Mouse (Mus musculus): ENCODE data around the gene Hoxa6. TPM values are rescaled to one million over a fixed set of nuclear protein-coding genes. Genes with fewer than 3 reads are reported as not detected.

Hoxa6 gene
- total RNA-seq, 2 experiments from 2014 or later, result not detected

DNA sequence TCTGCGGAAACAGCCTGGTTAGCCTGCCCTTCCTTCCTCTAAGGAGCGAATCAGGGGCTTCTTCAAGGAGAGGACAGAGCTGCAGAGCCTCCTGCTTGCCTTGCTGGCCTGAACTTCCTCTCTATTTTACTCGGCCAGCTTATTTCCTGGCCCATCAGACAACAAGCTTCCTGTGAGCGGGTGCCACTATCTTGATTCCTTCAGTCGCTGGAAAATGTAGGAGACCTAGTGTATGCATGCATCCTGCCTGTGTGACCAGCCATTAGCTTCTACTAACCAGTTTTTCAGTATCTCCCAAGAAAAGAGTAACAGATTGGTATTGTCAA, 37.7 kb downstream of the Hoxa6 start:
- intact Hi-C loops (cut with DNase I), result no loop called here
- no peak for DNase-seq

DNA sequence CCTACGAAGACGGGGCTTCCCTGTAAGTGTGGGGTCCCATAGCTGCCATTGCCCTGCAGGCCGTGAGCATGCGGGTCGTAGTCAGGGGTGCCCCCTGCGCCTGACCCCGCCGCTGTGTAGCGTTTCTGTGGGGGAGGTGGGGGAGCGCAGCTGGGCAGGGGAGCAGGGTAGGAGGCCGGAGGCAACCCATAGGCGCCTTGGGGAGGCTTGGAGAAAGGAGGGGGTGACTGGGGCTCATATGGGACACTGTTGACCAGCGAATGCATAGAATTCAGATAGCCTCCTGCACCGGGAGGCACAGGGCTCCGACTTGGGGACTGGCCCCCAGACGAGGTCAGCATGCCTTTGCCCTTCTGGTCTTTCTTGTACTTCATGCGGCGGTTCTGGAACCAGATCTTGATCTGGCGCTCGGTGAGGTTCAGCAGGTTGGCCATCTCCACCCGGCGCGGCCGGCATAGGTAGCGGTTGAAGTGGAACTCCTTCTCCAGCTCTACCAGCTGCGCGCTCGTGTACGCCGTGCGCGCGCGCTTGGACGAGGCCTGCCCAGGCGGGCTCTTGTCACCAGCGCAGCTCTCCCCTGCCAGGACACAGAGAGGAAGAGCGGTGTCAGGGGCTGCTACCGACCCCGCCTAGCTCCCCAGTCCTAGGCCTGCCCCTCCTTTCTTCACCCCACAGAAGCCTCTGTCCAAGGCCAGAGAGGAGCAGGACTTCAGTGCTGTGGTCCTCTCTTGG, 38.2 kb downstream of the Hoxa6 start:
- intact Hi-C loops (cut with DNase I), result no loop called here
- DNase-seq, result no peak

DNA sequence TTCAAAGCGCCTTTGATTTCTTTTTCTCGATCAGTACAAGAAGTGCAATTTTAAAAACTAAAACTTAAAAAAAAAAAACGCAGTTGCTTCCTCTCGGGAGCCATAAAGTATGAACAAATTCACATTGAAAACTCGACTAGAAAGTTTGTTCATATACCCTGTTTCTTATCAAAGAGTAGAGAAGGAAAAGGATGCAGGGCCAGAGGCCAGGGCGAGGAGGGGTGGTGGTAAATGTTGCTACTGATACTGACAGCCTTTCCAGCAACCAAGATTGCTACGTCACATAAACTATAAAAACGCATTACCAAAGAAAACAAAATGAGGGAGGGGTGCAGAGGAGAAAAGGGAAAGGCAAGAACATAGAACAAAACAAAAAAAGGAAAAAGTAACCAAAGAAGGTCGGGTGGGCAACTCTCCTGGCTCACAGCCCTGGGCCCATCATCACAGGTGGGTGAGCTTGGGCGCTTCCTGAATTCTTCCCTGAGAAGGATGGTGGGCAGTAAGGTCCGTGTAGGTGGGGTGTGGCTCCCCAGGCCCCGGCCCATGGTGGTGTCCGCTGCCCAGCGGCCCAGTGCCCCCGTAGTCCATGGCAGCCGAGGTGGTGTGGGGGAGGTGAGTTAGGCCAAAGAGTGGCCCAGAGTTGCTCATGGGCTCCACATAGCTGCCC, 38.9 kb downstream of the Hoxa6 start:
- DNase-seq, result no peak
- intact Hi-C loops (cut with DNase I), result loop anchor here (5.0 kb wide), 1 partner anchor 997 kb away; no protein-coding TSS in a partner anchor

DNA sequence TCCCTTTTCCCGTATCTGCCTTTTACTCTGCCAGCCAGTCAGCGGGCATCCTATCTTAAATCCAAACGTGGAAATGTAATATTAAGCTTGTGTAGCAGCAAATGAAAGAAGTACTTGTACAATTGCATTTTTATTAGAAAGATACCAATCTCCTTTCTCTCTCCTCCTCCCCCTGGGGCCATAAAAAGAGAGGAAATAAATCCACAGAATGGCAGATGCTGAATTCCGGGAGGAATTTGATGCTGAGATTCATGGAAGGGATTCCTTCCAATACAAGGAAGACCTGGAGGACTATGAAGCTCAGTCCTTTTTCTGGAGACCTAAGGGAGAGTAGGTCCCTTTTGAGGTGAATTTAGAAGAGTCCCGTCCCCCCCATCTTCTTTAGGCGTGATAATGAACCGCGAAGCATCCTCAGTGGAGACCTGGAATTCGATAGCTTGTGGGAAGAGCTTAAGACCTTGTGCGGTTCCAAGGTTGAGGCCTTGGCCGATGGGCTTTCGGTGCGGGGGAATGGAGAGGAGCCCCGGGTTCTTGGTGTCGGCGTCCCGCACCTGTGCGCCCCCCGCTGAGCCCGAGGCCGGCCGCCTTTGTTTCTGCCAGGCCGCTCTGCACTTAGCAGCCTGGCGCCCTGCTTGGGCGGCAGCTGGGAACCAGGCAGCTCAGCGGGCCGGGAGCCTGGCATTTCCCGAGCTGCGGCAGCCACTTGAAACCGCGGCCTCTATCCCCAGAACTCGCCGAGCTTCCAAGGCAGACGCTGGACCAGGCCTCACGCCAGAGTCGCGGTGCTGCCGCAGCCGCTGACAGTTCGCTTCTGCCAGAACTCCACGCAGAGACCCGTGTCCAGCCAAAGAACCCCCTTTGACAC, 40.1 kb downstream of the Hoxa6 start:
- intact Hi-C loops (cut with DNase I), result loop anchor here (5.0 kb wide), 1 partner anchor 996 kb away; no protein-coding TSS in a partner anchor
- DNase-seq, result no peak

DNA sequence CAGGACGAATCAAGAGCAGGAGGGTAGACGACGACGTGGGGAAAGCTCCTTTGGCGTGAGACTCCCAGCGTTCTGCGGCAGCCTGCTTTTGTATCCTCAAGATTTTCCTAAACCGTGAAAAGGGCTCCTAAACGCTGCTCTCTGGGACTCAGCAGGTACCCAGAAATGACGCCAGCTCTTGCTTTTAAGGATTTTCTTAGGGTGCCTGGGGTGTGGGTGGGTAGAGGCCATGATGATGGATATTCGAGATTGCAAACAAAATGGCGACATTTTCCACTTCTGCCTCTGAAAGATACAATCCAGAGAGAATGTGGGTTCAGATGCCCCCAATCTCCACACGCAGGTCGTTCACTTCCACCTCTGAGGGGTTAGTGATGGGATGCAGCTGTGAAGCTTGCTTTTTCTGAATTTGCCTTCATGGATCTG, 40.8 kb downstream of the Hoxa6 start:
- no peak for DNase-seq
- intact Hi-C loops (cut with DNase I), result loop anchor here (5.0 kb wide), 1 partner anchor 995 kb away; no protein-coding TSS in a partner anchor

DNA sequence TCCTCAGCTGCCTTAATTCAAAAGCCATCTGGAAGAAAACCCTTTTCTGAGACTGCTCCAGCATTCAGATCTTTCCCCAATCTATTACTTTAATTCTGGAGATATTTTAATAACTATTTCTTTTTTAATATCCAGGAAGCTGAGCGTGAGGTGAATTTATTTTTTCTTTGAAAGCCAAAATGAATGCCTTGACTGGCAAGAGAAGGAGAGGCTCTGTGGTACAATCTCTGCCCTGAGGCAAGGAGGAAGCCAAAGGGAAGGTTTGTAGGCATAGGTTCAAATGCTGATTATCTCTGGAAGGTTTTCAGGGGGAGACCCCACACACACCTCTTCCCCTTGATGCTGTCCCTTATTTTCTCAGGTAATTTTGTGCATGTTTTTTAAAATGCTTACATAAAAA, 41.3 kb downstream of the Hoxa6 start:
- intact Hi-C loops (cut with DNase I), result loop anchor here (5.0 kb wide), 1 partner anchor 995 kb away; no protein-coding TSS in a partner anchor

DNA sequence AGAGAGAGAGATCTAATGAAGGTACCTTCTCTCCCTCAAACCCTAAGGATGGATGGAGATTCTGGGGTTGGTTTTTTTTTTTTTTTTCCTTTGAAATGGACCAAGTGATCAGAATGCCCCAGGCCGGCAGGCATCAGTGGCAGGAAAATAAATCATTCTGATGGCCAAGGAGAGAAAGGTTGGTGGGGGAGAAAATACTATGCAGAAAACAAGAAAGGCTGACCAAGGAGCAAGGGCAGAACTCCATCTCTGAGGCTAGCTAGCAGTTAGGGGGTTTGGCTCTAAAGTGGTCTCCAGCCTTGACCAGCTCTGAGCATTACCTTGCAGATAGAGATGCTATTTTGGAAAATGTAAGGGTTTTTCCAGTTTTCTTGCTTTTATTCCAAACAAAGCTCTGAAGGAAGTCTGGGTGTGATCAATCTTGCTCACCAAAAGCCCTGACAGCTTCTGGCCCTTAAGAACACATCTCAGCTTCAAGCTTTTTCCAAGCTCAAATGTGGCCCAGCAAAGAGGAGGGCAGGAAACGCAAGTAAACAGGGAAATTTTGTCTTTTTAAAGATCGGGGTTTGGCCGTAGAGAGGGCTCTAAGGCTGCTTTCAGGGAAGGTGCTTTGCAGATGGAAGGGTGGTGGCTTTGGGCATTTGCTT, 42.0 kb downstream of the Hoxa6 start:
- intact Hi-C loops (cut with DNase I), result loop anchor here (5.0 kb wide), 1 partner anchor 994 kb away; no protein-coding TSS in a partner anchor

More for the DNA sequence above, 41.3 kb downstream of the Hoxa6 start:
- DNase-seq, result no peak

DNA sequence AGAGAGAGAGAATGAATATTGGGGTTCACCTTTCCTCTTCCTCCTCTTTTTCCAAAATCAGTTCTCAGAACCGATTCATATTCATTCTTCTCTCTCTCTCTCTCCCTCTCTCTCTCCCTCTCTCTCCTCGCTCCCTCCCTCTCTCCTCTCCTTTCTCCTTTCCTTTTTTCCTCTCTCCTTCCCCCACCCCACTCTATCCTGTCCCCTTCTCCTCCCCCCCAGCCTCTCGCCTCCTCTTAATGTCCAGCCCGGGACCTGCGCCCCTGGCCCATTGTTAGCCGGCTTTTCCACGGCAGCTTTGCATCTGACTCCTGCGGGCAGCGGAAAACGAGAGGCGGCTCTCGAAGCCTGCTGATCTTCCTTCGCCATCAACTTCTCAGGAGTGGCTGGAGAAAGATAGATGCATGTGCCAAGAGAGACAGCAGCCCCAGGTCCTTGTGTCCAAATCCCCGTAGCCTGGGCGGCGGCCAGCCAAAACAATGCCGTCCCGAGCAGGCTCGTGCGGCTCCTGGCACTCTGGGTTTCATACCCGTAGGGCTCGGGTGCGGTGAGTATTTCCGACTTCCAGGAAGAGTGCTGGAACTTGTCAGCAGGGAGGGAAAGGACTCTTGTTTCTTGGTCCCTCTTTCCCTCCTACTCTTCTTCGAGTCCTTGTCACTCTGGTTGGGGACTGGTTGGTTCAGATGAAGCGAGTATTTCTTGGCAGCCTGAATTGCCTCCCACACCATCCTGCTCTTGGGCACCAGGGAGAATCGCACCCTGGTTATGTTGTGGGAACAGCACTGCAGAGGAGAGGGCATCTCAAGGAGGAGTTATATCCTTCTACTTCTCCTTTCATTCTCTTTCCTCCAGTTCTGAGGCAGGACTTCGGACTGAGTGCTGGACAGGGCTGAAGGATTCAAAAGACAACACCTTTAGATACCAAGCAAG, 42.8 kb downstream of the Hoxa6 start:
- intact Hi-C loops (cut with DNase I), result loop anchor here (2.0 to 5.0 kb wide), 2 partner anchors 79 to 993 kb away; no protein-coding TSS in a partner anchor
- DNase-seq, result no peak

More for the DNA sequence above, 42.0 kb downstream of the Hoxa6 start:
- DNase-seq, result no peak

DNA sequence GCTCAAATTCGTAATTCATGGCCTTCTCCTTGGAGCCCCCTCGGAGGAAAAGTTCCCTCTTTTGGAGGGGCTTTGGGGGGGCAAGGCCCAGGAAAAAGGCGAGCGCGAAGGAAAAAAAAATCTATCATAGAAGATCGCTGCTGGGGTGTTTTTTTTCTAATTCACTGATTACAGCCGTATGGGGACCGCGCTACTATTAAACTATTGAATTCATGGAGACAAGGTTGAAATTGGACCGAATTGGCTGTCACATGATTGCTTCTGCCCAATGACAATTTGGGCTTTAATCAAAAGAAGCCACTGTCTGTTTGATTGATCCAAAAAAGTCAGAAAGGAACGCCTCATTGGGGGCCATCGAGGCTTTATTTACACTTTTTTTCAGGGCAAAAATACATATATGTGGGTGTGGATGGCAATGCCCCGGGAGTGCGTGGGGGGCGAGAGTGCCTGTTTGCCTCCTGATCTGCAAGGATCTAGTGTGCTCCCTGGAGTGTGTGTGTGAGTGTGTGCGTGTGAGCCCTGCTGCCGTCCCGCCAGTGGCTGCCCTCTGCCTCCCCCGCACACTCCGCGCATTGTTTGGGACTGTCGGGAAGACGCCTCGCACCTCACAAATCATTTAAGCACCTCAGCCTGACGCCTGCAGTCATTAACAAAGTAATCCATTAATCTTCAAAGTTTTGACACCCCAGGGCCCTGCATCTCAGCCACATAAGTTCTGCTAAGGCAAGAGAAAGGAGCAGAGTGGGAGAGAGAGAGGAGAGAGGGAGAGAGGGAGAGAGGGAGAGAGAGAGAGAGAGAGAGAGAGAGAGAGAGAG, 43.7 kb downstream of the Hoxa6 start, which contains the start of gene Hoxa2:
Gene Hoxa2, minus strand, starts transcription at position 206 of the 815 bp plus-strand sequence.
- intact Hi-C loops (cut with DNase I), result loop anchor here (2.0 to 5.0 kb wide), 2 partner anchors 78 to 993 kb away; no protein-coding TSS in a partner anchor
- DNase-seq, result no peak

DNA sequence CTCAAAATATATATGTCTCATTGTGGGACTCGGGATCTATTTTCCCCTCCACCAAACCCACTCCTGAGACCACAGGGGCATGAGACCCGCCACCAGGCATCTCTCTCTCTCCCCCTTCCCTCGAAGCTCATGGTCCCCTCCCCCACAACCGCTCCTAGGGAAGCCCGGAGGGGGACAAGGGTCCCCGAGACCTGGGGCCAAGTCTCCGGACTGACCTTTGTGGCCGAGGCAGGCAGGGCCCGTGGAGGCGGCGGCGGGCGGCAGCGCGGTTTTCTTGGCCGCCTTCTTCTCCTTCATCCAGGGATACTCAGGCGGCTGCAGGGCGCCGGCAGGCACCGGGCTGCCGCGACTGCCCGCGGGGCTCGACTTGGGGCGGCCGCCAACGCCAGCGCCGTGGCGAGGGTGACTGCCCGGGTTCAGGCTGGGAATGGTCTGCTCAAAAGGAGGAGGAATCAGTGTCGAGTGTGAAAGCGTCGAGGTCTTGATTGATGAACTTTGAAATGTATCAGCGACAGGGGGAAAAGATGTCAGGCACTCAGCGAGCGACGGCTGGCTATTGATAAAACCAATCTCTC, 44.4 kb downstream of the Hoxa6 start:
- DNase-seq, result no peak
- intact Hi-C loops (cut with DNase I), result loop anchor here (2.0 kb wide), 1 partner anchor 77 kb away; no protein-coding TSS in a partner anchor

DNA sequence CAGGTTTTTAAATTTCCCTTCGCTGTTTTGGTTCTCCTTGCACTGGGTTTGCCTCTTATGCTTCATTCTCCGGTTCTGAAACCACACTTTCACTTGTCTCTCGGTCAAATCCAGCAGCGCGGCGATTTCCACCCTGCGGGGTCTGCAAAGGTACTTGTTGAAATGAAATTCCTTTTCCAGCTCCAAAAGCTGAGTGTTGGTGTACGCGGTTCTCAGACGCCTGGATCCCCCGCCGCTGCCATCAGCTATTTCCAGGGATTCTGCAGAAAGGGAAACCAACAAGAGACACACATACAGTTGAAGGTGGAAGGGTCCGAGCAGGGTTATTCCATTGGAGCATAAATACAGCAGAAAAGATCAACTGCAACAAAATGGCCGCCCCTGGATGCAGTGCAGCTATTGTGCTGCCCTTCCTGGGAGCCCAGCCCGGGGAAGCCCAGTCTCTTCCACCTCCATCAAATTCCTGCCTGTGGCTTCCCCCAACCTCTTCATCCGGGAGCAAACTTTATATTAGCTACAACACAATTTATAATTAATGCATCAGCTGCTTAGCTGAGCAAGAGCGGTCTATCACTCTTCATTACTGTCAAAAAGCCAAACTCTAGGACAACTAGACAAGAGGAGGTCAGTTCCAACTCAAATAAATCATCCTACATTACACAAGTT, 45.0 kb downstream of the Hoxa6 start:
- no peak for DNase-seq
- intact Hi-C loops (cut with DNase I), result loop anchor here (2.0 kb wide), 1 partner anchor 77 kb away; no protein-coding TSS in a partner anchor

DNA sequence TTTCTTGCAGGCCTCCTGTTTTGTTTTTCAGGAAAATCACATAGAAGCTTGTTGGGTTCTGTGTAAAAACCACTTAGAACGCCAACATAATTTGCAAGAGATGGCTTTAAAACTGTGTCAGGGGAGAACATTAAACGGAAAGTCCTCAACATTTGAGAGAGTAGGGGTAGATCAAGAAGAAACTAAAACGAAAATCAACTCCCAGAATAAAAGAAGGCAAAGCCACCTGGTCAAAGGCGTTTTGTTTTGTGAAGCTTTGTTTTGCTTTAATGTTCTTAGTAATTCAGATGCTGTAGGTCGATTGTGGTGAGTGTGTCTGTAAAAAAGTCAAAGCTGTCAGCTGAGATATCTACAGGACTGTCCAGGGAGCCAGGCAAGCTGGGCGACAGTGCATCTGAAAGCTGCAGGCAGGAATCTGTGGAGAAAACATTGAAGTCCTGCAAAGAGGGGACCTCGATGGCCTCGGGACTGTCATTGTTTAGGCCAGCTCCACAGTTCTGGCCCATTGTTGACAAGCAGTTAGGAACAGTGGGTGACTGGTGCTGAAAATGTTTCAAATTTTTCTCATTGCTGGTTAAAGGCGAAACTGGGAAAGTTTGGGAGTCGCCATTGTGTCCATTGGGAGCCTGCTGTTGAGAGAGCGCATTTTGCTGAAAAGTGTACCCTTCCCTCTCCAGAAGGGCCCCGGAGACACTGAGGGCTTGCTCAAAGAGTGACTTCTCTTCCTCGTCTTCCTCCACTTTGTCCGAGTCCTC, 45.7 kb downstream of the Hoxa6 start:
- DNase-seq, result no peak
- intact Hi-C loops (cut with DNase I), result no loop called here

DNA sequence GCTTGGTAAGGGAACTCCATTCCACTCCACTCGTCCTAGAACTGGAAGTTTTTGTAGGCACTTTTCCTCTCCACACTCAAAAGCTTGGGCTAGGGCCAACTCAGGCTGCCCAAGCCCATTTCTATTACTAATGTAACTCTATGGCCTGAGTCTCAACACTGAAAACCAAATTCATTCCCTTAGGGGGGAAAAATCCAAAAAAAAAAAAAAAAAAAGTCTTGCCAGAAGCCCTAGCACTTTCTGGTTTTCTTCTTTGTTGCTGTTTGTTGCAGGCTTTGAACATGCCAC, 46.5 kb downstream of the Hoxa6 start:
- intact Hi-C loops (cut with DNase I), result no loop called here
- DNase-seq, result no peak

DNA sequence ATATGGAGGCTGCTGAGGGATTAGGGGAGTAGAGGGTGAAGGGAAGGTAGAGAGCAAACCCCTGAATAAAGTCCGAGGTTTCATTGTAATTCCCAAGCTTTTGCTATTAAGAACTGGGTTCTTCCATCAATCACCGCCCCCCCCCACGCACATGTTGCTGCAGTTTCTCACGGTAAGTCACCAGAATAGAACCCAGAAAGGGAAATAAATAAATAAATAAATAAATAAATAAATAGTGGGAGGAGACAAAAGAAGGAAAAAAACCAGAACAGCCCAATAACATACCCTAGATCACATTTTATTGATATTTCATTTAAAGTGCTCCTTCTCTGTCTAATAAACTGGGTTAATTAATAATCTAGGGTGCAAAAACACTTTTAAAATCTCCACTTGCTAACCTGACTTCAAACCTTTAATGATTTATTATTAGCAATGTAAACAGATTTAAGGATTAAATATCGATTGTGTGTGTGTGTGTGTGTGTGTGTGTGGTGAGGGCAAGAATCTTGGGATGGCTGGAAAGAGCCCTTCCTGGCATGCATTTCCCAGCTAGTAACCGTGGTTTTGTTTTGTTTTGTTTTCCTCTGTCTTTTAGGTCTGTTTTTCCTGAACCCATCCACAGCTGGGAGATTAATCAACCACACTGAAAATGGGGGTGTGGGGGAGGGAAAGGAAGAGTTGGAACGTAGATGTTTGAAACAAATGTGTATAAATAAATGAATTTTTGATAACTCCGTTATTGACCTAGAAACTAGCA, 47.0 kb downstream of the Hoxa6 start:
- intact Hi-C loops (cut with DNase I), result no loop called here

DNA sequence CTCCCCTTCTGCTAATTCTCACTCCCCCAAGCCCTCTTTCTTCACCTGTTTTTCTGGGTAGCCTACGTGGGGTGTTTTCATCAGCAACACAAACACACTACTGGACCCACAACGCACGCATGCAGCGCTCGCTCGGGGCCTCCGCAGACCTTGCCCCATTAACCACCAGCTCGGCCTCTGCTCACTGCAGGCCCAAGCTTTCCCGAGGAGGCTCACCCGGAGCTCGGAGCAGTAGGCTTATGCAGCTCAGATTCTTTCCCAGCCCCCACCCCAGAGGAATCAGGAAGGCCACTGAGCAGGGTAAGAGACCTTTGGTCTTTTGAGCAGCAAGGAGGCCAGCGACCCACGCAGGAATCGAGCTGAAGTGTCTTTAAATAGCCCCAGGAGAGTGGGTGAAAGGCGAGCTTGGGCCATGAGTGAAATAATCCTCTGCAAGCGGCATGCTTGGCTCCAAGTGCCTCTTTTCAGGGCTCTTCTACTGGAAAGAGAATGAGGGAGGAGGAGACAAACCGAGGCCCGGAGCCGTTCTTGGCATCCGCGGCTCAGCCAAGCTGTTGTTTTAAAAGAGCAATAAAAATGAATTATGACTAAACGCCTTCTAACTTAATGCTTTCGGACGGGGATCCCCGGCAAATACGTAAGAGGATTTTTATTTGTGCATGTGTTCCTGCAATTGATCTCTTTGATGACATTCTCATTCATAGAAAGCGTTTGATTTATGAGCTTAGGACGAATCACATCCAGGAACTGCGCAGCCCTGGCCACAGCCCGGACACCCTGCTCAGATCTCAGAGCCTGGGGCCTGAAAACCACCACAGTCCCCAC, 47.8 kb downstream of the Hoxa6 start:
- intact Hi-C loops (cut with DNase I), result no loop called here
- no peak for DNase-seq

More for the DNA sequence above, 47.0 kb downstream of the Hoxa6 start:
- DNase-seq, result no peak

Data from heart, postnatal 36 days (tissue).